Mouse (Mus musculus): Measurements from ENCODE around the gene Sez6l2.

DNA sequence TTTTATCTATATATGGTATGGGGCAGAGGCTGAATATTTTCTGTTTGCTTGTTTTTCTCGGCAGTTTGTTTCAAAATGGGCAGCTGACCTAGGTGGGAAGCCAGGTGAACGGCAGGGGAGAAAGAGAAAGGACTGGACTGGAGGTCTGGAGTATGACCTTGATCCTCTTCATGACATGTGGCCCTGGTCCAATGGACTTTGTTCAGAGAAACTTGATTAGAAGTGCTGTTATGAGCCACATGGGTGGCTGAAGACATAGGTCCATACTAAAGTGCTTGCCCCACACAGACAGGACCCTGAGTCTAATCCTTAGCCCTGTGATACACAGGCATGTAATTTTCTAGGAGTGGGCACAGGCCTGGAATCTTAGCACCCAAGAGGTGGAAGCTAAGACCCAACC is 28.8 kb upstream of the Sez6l2 start:
- TF ChIP-seq GATA2 (IDR thresholded peaks at IDR 0.05; ENCODE audit: borderline replicate concordance, low read depth, low read length) (no peak), CTCF (IDR thresholded peaks at IDR 0.05; ENCODE audit: low read depth, low read length) (no peak)

Measured in G1E (cell line).